Mouse (Mus musculus) kidney, adult 8-10 months (tissue): ENCODE measurements around the gene Bri3.
"Not testable (repeated sequence)": the region's sequence is repeated elsewhere in the genome, so short reads cannot be mapped to it uniquely, and the experiment has no call there.

Source experiments
- DNase-seq, 2 experiments: peaks; one replicate each; pipeline ENCODE4 v3.0.0; 2022

The Bri3 gene

DNA sequence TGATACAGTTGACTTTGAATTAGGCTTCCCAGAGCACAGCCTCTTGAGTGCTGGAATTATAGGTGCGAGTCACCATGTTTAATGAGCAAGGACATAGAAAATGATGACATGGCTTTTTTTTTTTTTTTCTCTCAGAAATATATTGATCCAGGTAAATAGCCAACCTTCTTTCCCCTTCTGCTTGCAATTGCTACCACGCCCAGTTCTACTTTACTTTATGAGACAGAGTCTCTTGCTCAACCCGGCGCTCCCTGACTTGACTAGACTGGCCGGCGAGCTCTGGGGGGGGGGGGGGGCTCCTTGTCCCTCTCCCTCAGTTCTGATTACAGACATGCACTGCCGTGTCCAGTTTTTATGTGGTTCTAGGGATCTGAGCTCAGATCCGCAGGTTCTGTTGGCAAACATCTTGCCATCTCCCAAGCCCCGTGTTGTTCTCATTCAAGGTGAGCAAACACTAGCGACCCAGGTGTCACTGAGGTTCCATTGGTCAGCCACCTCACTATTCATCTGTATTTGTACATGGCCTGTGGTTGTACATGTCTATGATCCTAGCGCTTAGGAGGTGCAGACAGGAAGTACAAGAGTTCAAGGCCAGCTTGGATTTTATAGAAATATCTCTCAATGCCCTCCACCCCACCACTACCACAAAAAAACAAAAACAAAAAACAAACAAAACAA is 120.6 kb downstream of the Bri3 start:
- no peak for DNase-seq

DNA sequence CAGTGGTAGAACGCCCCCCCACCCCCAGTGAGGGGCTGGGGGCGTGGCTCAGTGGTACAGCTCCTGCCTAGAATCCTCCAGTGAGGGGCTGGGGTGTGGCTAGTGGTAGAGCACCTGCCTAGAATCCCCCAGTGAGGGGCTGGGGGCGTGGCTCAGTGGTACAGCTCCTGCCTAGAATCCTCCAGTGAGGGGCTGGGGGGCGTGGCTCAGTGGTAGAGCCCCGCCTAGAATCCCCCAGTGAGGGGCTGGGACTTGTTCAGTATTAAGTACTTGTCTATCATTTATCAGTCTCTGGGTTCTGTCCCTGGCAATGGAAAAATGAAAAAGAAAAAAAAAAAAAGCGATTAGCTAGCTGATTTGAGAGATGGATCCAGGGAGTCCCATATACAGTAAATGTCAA is 122.3 kb downstream of the Bri3 start:
- DNase-seq: not testable (repeated sequence)

DNA sequence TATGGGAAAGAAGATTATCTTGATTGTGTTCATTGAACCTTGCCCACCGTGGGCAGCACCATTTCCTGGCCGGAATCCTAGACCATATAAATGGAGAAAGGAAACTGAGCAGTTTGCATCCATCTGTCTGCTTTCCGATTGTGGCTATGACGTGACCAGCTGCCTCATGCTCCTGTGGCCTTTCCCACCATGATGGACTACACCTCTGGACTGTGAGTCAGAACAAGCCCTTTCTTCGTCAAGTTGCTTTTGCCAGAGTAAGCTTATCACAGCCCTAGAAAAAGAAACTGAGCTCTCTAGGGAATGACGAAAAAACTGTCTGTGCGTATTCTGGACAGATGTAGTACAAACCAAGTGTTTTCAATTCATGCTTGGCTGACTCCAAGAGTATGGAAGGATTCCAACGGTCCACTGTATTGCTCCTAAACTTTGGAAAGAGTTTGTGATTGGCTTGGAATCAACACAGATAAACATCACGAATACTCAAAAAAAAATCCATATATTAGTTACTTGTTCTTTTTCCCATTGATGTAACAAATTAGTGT is 124.5 kb downstream of the Bri3 start:
- no peak for DNase-seq

DNA sequence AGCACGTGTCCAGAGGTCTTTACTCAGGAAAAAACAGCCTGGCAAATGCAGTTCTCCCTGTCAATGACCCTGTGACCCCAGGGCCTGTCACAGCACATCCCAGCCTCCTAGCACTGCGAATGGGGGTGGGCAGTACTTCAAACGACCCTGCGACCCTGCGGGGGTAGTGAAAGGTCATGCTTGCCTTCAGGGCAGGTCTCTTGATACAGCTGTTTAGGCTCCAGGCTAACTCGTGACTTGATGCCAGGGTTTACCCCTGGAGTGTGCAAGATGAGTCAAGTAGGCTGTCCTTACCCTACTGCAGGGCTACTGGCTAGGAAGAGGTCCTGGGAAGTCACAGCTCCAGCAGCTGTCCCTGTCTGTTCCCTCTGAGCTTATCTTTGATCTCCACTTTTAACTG is 126.7 kb downstream of the Bri3 start:
- DNase-seq: no peak

DNA sequence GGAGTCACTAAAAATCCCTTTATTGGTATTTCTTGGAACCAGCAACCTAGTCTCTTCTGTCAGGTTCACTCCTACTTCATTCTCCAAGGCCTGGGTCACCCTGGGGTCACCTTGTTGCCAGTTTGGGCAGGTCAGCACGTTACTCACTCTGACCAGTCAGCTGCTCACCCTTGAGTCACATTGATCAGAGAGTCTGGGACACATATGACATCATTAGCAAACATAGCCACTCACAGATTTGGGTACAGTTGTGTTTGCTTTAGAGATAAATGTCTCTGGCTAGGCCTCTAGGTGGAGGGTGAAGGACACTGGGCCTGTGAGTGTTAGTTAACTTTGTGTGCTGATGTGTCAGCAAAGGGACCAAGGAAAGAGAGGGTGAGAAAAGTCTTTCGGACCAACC is 127.9 kb downstream of the Bri3 start:
- DNase-seq: no peak

DNA sequence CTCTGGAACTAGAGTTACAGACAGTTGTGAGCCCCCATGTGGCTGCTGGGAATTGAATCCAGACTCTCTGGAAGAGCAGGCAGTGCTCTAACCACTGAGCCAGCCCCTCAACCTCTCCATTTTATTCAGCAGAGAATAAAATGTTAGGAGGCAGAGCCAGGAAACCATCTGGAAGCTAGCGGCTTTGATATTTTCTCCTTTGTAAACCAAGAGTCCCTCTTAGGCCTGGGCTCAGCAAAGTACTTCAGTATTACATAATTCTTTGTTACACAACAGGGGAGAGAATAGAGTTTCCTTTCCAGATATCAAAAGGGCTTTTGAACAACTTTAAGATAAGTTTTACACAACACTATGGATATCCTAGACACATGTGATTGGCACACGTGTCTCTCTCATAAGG is 128.6 kb downstream of the Bri3 start:
- no peak for DNase-seq

DNA sequence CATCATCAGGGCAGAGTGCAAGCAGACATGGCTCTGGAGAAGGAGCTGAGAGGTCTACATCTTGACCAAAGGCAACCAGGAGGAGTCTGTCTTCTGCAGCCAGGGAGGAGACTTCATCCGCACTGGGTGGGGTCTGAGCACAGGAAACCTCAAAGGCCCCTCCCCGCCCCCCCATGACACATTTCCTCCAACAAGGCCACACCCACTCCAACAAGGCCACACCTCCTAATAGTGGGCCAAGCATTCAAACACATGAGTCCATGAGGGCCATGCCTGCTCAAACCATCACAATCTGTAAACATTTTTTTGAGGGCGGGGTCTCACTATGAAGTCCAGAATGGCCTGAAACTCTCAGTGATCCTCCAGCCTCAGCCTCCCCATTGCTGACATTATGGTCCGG is 135.2 kb downstream of the Bri3 start:
- no peak for DNase-seq

DNA sequence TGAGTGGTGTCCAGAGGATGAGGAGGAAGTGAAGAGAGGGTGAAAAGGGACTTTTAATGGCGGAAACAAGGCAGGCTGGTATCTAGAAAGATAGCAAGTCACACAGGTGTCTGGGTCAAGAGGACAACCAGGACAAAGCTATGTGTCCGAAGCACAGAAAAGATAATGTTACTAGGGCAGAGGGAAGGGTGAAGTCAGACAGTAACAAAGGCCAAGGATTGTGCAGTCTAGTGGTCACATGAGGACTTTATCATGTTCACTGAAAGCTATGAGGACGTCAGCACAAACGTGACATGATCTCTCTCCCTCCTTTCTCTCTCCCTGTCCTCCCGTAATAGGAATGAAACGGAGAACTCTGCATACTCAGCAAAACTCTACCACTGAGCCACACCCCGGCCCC is 136.5 kb downstream of the Bri3 start:
- no peak for DNase-seq

DNA sequence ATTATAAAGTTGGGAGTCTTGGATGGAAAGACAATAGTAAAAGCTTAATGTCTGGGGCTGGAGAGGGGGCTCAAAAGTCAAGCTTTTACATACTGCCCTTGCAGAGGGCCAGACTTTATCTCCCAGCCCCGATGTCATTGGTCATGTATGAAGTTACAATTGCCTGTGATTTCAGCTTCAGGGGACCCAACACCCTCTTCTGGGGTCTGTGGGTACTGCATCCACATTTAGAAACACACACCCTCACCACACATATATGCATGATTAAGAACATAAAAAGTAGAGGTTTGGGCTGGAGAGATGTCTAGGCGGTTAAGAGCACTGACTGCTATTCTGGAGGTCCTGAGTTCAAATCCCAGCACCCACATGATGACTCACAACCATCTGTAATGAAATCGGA is 137.5 kb downstream of the Bri3 start:
- DNase-seq: peak in 1 of 2 experiments; percentile 49

DNA sequence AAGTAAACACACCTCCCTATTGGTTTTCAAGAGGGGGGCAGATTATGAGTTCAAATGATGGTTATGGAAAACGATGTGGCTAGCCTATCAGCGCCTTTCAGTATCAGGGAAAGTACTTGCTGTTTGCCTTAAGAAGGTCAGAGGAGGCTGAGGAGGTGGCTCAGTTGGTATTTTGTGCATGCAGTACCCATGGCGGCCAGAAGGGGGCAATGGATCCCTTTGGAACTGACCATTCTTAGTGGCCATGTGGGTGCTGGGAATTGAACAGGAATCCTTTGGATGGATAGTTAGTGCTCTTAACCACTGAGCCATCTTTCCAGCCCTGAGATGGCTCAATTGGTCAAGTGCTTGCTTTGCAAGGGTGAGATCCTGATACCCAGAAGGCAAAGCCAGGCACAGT is 139.7 kb downstream of the Bri3 start:
- no peak for DNase-seq

DNA sequence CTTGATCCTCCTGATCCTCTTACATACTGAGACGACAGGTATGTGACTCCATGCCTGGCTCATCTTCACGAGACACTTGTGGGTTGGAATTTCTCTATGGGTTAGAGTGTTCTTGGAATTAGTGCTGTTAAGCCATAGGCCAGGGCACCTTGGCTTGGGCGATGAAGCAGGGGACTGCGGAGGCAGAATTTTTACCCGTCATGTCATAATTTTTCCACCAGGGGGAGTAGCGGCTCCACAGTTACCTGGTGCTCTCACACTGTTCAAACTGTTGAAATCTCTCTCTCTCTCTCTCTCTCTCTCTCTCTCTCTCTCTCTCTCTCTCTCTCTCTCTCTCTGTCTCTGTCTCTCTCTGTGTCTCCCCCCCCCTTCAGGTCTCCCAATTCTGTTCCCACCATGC is 143.6 kb downstream of the Bri3 start:
- peak in 1 of 2 experiments; percentile 58 for DNase-seq

DNA sequence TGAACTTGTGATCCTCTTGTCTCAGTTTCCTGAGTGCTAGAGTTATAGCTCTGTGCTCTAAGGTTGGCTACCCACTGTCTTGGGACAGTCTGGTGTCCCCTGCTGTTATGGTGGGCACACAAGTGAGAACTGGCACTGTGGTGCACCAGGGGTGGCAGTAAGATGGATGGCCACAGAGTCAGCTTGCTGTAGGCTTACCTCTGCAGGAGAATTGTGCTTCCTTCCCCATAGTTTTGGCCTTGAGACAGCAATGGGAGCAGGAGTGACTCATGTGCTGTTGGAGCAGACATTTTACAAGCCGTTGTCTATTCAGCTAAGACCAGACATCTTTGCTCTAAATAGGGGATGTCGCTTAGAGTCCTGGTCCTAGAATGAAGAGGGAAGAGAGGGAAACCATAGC is 149.9 kb downstream of the Bri3 start:
- DNase-seq: no peak

DNA sequence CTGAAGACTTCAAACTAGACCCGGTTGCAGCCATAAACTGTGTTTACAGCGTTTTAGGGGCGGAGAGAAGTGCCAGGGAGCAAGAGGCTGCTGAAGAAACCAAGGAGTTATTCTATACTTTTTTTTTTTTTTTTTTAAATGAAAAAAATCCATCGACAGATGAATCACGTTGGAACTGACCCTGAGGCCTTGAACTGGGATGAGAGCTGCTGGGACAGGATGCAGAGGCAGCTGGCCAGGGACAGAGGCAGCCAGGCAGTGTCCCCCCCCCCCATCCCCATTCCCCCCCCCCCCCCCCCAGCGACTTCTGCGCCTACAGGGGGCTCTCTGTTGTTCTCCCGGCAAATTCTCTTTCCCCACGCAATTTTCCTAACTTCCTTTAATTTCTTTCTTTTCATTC is 153.3 kb downstream of the Bri3 start:
- DNase-seq: no peak

DNA sequence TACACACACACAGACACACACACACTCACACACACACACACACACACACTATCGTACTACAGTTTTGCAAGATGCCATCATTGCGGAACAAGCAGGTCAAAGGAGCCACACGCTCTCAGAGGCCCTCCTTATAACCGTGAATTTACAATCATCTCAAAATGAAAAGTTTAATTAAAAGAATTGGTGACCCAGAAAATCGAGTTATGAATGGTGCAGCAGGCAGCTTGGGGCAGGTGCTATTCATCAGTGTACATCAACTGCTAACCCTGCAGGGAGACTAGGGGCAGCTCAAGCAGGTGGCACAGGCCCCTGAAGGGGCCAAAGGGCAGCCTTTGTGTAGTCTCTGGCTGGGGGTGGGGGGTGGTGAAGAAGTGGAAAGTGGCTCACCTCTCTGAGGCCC is 156.6 kb downstream of the Bri3 start:
- DNase-seq: no peak

DNA sequence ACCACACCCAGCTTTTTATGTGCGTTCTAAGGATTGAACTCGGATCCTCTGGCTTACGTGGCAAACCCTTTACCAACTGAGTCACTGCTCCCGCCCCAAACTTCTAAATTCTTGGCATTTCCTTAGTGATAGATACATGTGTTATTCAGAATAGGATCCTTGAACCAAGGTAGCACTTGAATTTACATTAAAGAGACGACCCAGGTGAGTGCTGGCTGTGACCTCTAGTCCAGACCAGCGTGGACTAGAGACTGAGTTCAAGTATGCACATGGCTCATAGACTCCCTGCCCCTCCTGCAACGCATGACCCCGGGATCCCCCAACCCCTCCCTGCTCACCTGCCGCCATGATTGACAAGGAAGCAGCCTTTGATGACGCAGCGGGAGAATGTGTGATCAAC is 162.0 kb downstream of the Bri3 start:
- DNase-seq: no peak

DNA sequence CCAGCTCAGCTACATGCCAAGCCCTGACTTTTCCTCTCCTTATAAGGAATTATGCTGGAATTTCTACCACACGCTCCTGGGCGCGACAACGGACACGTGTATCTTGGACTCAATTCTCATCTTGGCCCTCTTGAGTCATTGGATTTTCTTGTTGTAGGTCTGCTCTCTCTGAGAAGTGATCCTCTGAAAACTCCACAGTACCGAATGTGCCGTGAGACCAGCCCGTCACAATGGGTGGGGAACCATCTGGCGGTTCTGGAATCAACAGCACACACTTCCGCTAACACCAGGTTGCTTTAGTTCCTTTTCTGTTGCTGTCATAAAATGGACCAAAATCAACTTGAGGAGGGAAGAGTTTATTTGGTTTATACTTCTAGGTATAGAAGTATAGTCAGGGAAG is 166.4 kb downstream of the Bri3 start:
- no peak for DNase-seq

DNA sequence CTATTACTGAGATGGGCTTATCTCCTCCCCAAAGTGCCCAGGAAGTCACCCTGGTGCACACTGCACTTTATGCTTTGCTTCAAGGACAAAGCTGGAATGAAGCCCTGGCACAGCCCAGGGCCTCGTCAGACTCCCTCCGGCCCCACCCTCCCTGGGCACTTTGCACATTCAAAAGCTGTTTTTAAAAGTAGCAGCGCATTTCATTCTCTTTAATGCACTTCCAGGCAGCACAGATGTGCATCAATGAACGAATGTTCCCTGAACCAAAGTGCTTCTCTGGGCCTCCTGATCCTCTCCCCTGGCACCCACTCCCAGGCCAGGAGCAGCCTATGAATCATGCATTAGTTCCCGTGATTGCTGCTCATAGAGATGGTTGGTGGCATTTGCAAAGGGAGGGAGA is 167.5 kb downstream of the Bri3 start:
- no peak for DNase-seq

DNA sequence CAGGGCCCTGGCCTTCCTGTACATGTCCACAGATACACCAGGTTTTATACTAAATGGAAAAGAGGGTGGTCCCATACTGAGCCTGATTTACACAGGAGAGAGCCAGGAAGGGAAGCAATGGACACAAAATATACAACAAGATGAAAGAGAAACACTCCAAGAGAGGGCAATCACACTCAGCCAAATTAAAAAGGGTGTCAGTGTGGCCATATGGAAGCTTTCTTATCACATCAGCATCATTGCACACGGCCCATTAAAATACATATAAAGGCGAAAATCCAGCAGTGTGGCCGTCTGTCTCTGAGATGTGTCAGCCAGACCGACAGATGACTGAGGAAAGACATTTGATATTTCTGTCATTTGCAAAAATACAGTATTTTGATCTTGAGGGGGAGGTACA is 168.5 kb downstream of the Bri3 start:
- no peak for DNase-seq

DNA sequence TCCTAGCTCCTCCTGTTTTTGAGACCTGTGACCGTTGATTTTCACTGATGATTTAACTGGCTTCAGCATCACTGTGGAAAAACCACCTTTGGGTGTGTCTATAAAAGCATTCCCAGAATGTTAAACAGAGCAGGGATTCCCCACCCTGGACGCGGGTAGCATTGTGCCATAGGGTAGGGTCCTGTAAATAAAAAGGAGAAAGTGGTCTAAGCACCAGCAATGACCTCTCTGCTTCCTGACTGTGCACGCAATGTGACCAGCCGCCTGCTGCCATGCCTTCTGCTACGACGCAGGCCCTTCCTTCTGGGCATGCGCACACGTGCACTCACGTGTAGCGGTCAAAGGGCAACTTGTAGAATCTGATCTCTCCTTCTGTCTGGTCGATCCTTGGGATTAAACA is 174.2 kb downstream of the Bri3 start:
- DNase-seq: peak in 1 of 2 experiments; percentile 20

DNA sequence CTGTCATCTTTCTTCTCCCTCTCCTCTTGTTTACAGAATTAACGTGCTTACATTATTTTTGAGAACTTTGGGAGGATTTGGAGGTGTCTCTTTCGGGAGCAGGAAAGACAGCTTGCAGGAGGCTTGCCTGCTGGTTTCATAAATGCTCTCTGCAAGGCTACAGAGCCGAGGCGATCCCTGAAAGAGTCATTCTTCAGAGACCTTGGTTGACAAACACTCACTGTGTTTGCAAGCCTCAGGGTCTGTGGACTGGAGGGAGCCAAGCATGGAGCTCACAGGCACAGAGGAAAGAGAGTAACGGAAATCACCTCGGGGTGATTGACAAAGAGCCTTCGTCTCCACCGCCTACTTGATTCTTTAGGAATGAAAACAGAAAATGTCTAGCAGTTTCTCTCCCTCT is 175.8 kb downstream of the Bri3 start:
- DNase-seq: no peak

DNA sequence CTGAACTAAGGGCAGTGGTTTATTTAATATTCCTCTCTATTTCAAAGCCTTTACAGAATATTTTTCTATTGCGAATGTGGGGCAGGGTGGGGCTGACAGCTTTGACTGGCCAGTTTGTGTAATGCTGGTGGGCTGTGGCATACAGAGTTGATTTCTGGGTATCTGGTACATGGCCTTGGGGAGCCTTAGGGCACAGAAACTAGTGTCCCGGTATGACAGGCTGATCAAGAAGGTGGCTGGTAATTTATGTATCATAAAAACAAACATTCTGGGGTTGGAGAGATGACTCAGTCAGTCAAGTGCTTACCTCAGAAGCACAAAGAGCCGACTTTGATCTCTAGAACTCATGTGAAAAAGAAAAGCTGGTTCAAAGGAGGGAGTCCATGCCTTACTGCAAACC is 182.5 kb downstream of the Bri3 start:
- no peak for DNase-seq

DNA sequence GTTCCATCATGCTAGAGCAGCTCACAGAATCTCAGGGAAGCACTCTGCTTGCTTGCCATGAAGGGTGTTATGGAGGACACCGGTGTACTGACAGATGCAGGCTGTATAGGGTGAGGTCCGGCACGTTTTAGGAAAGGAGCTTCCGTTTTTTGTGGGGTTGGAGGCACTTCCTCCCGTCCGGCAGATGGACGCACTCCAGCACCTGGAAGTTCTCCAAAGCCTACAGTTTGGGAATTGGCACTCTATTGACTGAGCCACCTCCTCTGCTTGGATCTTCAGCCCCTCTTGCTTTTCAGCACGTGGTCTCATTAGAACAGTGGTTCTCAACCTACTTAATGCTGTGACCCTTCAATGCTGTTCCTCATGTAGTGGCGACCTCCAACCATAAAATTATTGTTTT is 183.6 kb downstream of the Bri3 start:
- no peak for DNase-seq

DNA sequence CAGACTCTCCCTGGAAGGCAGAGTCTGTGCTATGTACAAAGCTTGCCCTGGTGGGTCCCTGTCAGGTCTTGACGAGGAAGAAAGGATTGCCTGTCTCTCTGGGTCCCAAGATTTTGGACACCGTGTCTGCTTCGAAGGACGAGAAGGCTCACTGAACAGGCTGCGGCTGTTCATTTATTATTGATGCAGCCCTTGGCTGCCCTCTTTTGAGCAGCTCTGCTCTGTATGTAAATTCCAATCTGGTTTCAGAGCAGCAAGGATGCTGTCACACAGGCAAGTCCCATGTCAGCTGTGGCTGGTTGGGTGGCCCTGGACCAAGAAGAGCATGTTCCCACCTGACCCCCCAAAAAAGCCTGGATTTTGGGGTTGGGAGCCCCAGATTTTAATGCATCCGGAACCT is 187.2 kb downstream of the Bri3 start:
- no peak for DNase-seq

DNA sequence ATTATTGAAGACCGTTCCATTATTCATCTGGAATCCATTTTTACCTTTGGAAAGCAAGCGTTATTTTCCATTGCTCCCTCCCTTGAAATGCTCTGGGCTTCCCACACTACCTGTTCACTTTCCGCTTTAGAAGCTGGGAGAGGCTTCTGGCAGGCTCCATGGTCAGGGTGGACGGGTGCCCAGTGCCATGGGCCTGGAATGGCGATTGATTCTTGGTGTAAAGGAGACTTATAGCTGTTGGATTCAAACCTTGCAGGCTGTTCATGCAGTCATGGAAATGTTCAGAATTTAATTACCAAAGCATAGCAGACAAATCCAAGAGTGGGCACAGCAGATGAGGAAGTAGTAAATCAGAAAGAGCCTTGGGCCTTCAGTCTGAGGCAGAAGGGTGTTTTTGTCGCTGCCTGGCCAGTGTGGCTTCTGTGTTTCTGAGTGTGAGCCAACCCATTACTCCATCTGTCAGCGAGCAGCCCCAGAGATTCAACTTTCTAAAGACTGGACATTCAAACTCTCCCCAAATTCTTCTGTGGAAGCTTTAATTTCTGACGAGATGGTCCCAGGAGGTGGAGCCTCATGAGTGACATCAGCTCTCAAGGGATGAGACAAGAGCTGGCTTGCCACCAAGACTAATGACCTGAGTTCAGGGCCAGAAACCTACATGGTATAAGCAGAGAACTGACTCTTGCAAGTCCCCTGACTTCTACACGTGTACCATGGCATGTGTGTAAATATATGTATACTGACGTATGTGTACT is 195.2 kb downstream of the Bri3 start:
- no peak for DNase-seq

DNA sequence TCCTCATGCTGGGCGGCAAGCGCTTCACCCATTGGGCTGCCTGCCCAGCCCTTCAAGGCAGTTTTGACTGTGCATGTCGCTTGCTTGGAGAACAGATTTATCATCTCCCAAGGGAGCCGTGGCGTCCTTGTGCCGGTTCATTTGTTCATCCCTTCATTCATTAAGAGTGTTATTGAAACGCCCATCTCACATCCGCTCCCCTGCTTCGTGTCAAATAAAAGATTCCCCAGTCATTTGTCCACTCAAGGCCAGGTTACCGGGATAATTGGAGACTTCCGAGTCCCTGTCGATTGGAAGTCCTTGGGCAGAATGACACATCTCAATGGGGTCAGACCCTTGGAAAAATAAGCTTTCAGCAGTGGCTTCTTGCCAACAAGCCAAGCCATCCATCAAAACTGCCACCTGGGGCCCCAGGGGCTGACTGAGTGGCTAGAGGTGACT is 197.6 kb downstream of the Bri3 start:
- no peak for DNase-seq
